Mouse (Mus musculus): Measurements from ENCODE around the gene Thrb.
A peak's percentile ranks its signal among the peaks of the same experiment; 100 is the strongest.

The Thrb gene

GRCm38 (mm10) chr14:17875946-17876345 lies 215.9 kb downstream of the Thrb start:
- DNase-seq (ENCODE audit: low spot score), result peak; percentile 7

DNA sequence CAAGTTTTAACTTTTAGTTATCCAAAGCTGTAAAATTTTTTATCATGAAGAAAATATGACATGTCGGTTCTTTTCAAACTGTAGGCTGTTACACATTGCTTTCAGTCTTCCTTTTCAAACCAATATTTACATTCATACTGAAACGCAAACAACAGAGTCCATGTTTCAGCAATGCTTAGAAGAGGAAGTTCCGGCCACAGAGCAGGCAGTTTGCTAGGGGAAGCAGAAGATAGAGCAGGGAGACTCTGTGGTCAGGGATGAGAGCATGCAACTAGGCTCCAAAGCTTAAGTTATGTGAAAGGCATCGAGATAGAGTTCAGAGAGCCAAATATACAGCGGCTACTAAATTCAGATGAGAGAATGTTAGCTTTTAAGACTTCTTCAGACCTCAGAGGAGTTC lies 219.4 kb downstream of the Thrb start:
- no peak for DNase-seq (ENCODE audit: low spot score)

GRCm38 (mm10) chr14:17884884-17885283 lies 224.8 kb downstream of the Thrb start:
- no peak for DNase-seq (ENCODE audit: low spot score)

GRCm38 (mm10) chr14:17885320-17885719 lies 225.3 kb downstream of the Thrb start:
- DNase-seq (ENCODE audit: low spot score), result no peak

- DNase-seq (ENCODE audit: low spot score), result no peak
These were observed 234.7 kb downstream of the Thrb start for GRCm38 (mm10) chr14:17894791-17895190.

DNA sequence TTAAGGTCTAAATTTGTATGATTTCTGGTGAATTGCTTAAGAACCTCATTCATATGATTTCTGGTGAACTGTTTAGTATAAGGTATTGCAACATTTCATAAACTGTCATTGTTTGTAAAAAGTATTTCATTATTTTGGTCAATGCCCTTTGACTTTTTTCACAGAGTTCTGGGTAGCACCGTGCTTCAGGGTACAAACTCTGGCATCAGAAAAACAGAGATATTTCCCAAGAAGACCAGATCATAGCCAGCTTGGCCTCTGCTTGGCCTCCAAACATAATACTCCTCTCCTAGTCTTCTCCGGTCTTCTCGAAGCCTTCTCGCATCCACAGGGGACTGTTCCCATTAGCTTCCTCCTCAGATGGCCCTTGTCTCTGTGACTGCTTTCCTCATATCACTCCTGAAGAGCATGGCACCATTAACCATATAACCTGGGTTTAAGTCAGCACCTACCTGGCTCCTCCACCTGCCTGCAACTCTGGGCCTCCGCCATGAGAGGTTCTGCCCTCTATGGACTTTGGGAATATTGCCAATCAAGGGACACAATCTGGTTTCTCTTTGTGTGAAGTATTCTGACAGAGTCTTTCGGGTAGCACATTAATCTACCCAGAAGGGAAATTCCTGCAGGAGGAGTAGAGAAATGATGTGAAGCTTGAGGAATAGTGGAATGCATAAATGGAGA lies 239.8 kb downstream of the Thrb start:
- no peak for DNase-seq (ENCODE audit: low spot score)

DNA sequence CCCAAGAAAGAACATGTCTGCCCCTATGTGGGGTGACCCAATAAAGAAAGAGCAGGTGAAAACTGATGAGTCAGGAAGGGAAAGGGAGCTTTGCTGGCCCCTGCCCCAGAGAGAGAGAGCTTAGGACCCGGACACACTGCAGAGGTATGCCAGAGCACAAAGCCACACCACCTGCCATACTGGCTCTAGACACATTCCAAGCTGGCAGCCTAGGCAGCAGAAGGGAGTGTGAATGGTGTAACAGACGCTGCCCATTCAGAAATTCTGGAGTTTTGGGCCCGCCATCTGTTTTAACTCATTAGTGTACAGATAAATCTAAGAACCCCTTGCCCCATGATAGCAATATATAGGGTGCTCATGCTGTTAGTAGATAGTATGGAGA lies 240.3 kb downstream of the Thrb start:
- DNase-seq (ENCODE audit: low spot score), result no peak

DNA sequence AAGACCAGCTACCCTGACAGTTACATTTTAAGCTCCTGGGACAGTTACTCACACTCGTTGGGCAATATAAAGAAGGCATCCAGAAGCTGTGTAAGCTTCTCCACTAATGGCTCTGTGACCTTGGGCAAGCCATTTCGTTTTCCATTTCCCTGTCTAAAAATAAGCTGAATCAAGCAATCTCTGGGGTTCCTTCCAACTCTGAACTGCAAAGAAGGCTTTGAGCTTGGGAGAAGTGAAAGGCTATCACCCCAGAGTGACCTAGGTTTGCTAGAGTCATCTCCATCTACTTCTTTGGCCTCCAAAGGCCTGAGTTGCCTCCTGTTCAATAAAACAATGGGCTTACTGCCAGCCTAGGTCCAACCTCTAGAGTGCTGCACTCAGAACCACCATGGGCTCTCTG lies 242.4 kb downstream of the Thrb start:
- DNase-seq (ENCODE audit: low spot score), result no peak

- no peak for DNase-seq (ENCODE audit: low spot score)
These were observed 243.1 kb downstream of the Thrb start for GRCm38 (mm10) chr14:17903121-17903520.

- DNase-seq (ENCODE audit: low spot score), result no peak
These were observed 244.5 kb downstream of the Thrb start for GRCm38 (mm10) chr14:17904554-17904953.

GRCm38 (mm10) chr14:17905627-17906026 lies 245.6 kb downstream of the Thrb start:
- DNase-seq (ENCODE audit: low spot score), result no peak

- no peak for DNase-seq (ENCODE audit: low spot score)
These were observed 246.9 kb downstream of the Thrb start for GRCm38 (mm10) chr14:17906931-17907330.

GRCm38 (mm10) chr14:17911157-17911556 lies 251.1 kb downstream of the Thrb start:
- DNase-seq (ENCODE audit: low spot score), result no peak

DNA sequence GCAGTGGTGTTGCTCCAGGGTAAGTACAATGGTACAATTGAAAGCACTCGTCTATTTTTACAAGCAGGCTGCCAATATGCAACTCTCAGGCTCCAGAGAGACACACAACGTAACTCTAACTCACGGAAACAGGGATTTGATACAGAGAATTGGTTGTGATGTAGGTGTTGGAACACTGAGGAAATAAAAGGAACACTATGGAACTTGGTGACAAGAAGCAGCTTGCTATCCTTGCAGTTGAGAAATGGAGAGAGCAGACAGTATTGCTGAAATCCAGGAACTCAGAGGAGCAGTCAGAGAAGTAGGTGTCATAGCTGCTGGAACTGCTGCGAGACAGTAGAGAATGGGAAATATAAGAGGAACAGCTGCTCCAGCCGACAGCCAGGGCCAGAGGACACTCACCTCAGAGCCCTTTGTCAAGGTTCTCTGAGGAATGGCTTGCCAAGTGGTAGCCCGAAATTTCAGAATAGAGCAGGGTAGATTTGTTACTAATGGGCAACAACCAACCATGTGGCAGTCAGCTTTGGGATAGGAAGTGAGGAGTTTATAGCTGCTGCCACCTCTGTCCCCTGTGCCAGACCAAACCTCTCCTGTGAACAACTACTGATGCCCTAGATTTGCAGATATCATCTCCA lies 252.6 kb downstream of the Thrb start:
- no peak for DNase-seq (ENCODE audit: low spot score)

GRCm38 (mm10) chr14:17915556-17915955 lies 255.5 kb downstream of the Thrb start:
- DNase-seq (ENCODE audit: low spot score), result no peak

GRCm38 (mm10) chr14:17916651-17917050 lies 256.6 kb downstream of the Thrb start:
- DNase-seq (ENCODE audit: low spot score), result no peak

GRCm38 (mm10) chr14:17917124-17917763 lies 257.2 kb downstream of the Thrb start:
- no peak for DNase-seq (ENCODE audit: low spot score)

DNA sequence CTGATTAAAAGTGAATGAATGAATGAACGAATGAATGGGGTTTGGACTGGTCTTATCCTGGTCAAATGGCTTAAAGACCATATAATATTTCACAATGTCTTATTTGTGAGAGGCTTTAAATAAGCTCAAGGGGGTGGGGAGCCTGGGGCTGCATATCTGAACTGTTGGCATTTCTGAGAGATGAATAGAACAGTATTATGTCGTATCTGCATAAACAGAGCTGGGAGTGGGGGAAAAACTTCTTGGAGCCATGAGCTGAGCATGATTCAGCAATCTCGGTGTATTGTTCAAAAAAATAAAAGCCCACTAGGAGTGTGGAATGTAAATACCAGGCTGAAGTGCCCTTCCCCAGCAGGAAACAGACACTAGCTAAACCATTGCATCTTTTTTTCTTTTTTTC lies 257.8 kb downstream of the Thrb start:
- DNase-seq (ENCODE audit: low spot score), result no peak

DNA sequence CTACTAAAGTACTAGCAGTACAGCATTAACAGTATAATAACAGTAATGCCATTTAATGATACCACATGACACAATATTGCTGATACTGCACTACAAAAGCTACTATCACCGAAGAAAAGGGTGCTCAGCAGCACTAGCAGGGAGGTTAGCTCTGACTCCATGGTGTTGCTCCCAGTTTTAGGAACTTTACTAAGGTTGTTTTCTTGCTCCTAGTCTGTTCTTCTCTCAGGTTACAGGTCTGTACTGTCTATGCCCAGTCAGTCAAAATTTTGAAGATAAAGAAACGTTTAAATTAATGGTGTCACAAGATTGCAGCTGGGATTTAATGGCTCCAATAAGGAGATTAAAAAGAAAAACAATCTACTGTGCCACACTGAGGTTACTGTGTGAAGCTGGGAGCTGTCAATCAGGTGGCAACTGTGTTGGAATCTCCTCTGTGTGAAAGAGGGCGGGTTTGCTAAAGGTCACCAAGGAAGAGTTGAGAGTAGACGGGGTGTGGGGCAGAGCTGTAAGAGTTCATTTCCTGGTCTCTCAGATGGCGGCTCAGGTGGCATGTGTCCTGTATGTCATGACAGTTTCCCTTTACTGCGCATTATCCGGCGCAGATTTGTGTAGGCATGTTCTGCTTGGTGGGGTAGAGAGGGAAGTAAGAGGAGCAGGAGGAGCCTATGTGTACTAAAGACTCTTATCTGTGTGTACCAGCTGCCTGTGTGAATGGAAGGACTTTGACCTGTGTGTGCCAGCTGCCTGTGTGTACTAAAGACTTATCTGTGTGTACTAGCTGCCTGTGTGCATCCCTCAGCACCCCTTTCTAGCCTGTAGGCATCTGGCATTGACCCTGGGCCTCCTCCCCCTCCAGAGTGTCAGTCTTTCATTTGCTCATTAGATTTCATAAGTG lies 263.0 kb downstream of the Thrb start:
- DNase-seq (ENCODE audit: low spot score), result no peak

DNA sequence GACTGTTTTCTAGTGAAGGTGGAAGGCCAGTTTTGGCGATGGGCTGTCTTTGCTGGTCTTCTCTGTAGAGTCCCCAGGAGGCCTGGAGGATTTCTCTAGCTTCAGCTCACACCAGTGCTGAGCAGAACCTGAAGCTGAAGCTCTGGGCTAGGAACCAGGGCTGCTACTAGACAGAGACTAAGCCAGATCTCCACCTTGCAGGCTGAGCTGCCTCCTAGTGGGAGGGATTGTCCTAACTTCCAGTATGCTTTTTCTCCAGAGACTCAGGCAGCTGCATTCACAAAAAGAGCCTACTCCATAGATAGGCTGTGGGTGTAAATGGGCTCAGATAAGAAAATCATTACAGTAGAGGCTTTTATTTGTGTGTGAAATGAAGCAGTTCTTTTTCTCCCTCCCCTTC lies 267.4 kb downstream of the Thrb start:
- peak; percentile 47 for DNase-seq (ENCODE audit: low spot score)

- DNase-seq (ENCODE audit: low spot score), result no peak
These were observed 269.5 kb downstream of the Thrb start for GRCm38 (mm10) chr14:17929585-17929984.

GRCm38 (mm10) chr14:17933475-17933874 lies 273.4 kb downstream of the Thrb start:
- DNase-seq (ENCODE audit: low spot score), result no peak

All from urinary bladder, postnatal 14 days (tissue).